Mouse (Mus musculus) olfactory bulb, adult 2 months (tissue): ENCODE measurements around the gene Clpb.

Experiments used
- CTCF ChIP-seq: fragments of 200-500 bp; IDR thresholded peaks from 2 replicates; pipeline ENCODE4 v1.5.1; 2012; ENCODE audit warnings: low read depth, mild to moderate bottlenecking, low read length, moderate library complexity; ENCODE audit not compliant: insufficient read depth
- POLR2A ChIP-seq: fragments of 200-500 bp; IDR thresholded peaks from 2 replicates; pipeline ENCODE4 v1.6.1; 2012; ENCODE audit warnings: mild to moderate bottlenecking, low read depth, low read length, moderate library complexity; ENCODE audit not compliant: insufficient read depth

DNA sequence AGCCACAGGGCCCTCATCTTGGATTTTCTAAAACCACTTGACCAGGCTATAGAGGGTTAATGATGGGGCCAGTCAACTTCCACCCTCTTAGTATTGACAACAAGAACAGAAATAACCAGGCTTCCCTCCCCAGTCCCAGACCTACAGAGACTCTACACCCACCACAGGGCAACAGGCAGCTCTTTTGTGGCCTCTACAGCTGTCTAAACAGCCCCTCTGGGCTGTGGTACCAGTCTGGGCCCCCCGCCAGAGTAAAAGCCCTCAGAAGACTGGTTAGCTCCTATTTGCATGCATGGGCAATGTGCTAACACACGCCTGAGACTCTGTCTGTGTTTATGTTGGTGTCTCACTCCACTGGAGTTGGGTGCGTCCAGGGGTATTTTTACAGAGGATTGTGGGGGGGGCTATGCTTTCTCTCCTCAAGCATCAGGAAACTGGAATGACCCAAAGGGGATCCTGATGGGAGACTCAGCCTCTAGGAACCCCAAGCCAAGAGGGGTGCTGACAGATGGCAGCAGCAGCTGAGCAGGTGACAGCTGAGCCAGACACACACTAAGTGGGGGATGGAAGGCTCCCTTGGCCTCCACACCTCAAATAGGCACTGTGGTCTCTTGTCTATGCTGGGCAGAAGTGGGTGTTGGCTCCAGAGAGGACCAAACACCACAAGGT, 170.6 kb downstream of the Clpb start:
- TF ChIP-seq CTCF = no peak
- TF ChIP-seq POLR2A = no peak
